In genomic region chr15:13181430-13181829, GRCm38 (mm10) we compare ENCODE assay signal across 18 mouse cellular contexts. TPM values are rescaled to one million over a fixed set of nuclear protein-coding genes. Genes with fewer than 3 reads are reported as not detected.
DNase-seq lines count a peak whose midpoint lies in the region; ATAC-seq lines count a peak whose summit lies in the region.
"Had no signal": no experiment of that assay in that cellular context is flagged by ENCODE, and none has a peak within 500 bp of the region (broad histone marks: within the 10 kb centered on the region; RNA-seq: fewer than 3 reads in every experiment).

No protein-coding gene starts in this region.

- H3K4me3 ChIP-seq in hindbrain, embryonic 11.5 days (ENCODE audit: low read depth, low read length) = no peak overlapping the region
- no peak overlapping the region for H3K4me3 ChIP-seq in hindbrain, embryonic 13.5 days
- H3K4me3 ChIP-seq in midbrain, embryonic 12.5 days = no peak overlapping the region
- H3K4me3 ChIP-seq in midbrain, embryonic 16.5 days (ENCODE audit: low read depth, low read length) = no peak overlapping the region
- H3K4me3 ChIP-seq in neural tube, embryonic 12.5 days = no peak overlapping the region
- no peak overlapping the region for H3K4me3 ChIP-seq in neural tube, embryonic 15.5 days (replicated peaks)
- H3K4me3 ChIP-seq: embryonic facial prominence, embryonic 13.5 days; embryonic facial prominence, embryonic 15.5 days; erythroblast, embryonic 14.5 days; forebrain, embryonic 10.5 days; forebrain, embryonic 12.5 days; forebrain, embryonic 15.5 days had no signal

- no peaks in the 10 kb centered on the region for H3K27me3 ChIP-seq in hindbrain, embryonic 11.5 days (ENCODE audit: control insufficient read depth, insufficient read depth, low read length)
- no peaks in the 10 kb centered on the region for H3K27me3 ChIP-seq in hindbrain, embryonic 13.5 days
- peaks cover 14% of the 10 kb centered on the region for H3K27me3 ChIP-seq in midbrain, embryonic 12.5 days
- H3K27me3 ChIP-seq in midbrain, embryonic 16.5 days (ENCODE audit: control insufficient read depth, insufficient read depth, low read depth, low read length) = no peaks in the 10 kb centered on the region
- no peaks in the 10 kb centered on the region for H3K27me3 ChIP-seq in neural tube, embryonic 12.5 days (replicated peaks)
- H3K27me3 ChIP-seq in neural tube, embryonic 15.5 days (replicated peaks) = no peaks in the 10 kb centered on the region
- H3K27me3 ChIP-seq: embryonic facial prominence, embryonic 15.5 days; forebrain, embryonic 15.5 days had no signal

- no peaks in the 10 kb centered on the region for H3K9me3 ChIP-seq in hindbrain, embryonic 11.5 days (ENCODE audit: control insufficient read depth, low read length)
- no peaks in the 10 kb centered on the region for H3K9me3 ChIP-seq in hindbrain, embryonic 13.5 days
- H3K9me3 ChIP-seq in midbrain, embryonic 12.5 days = no peaks in the 10 kb centered on the region
- no peaks in the 10 kb centered on the region for H3K9me3 ChIP-seq in midbrain, embryonic 16.5 days (replicated peaks; ENCODE audit: control insufficient read depth, low read length, poor library complexity, severe bottlenecking)
- H3K9me3 ChIP-seq in neural tube, embryonic 12.5 days = no peaks in the 10 kb centered on the region
- no peaks in the 10 kb centered on the region for H3K9me3 ChIP-seq in neural tube, embryonic 15.5 days (replicated peaks)
- H3K9me3 ChIP-seq: embryonic facial prominence, embryonic 13.5 days; embryonic facial prominence, embryonic 15.5 days; forebrain, embryonic 10.5 days; forebrain, embryonic 12.5 days; forebrain, embryonic 15.5 days had no signal

- H3K9ac ChIP-seq in hindbrain, embryonic 11.5 days (ENCODE audit: low read depth, low read length) = no peak overlapping the region
- no peak overlapping the region for H3K9ac ChIP-seq in hindbrain, embryonic 13.5 days
- no peak overlapping the region for H3K9ac ChIP-seq in midbrain, embryonic 12.5 days (replicated peaks)
- no peak overlapping the region for H3K9ac ChIP-seq in midbrain, embryonic 16.5 days (ENCODE audit: low read depth, low read length)
- no peak overlapping the region for H3K9ac ChIP-seq in neural tube, embryonic 12.5 days
- no peak overlapping the region for H3K9ac ChIP-seq in neural tube, embryonic 15.5 days (replicated peaks)
- H3K9ac ChIP-seq: embryonic facial prominence, embryonic 13.5 days; embryonic facial prominence, embryonic 15.5 days; forebrain, embryonic 12.5 days; forebrain, embryonic 15.5 days had no signal

- H3K36me3 ChIP-seq in hindbrain, embryonic 11.5 days (ENCODE audit: control insufficient read depth, insufficient read depth, low read length) = no peaks in the 10 kb centered on the region
- no peaks in the 10 kb centered on the region for H3K36me3 ChIP-seq in hindbrain, embryonic 13.5 days
- H3K36me3 ChIP-seq in midbrain, embryonic 12.5 days = no peaks in the 10 kb centered on the region
- H3K36me3 ChIP-seq in midbrain, embryonic 16.5 days (ENCODE audit: control insufficient read depth, insufficient read depth, low read length) = no peaks in the 10 kb centered on the region
- H3K36me3 ChIP-seq in neural tube, embryonic 12.5 days = no peaks in the 10 kb centered on the region
- no peaks in the 10 kb centered on the region for H3K36me3 ChIP-seq in neural tube, embryonic 15.5 days
- H3K36me3 ChIP-seq: embryonic facial prominence, embryonic 13.5 days; embryonic facial prominence, embryonic 15.5 days; forebrain, embryonic 10.5 days; forebrain, embryonic 12.5 days; forebrain, embryonic 15.5 days had no signal

- no peak overlapping the region for H3K27ac ChIP-seq in hindbrain, embryonic 11.5 days (ENCODE audit: low read depth, low read length)
- no peak overlapping the region for H3K27ac ChIP-seq in hindbrain, embryonic 13.5 days
- H3K27ac ChIP-seq in midbrain, embryonic 12.5 days (replicated peaks) = no peak overlapping the region
- H3K27ac ChIP-seq in midbrain, embryonic 16.5 days (ENCODE audit: low read length) = no peak overlapping the region
- H3K27ac ChIP-seq in neural tube, embryonic 12.5 days = no peak overlapping the region
- H3K27ac ChIP-seq in neural tube, embryonic 15.5 days (replicated peaks) = no peak overlapping the region
- H3K27ac ChIP-seq: embryonic facial prominence, embryonic 13.5 days; embryonic facial prominence, embryonic 15.5 days; forebrain, embryonic 10.5 days; forebrain, embryonic 12.5 days; forebrain, embryonic 15.5 days had no signal

- H3K4me2 ChIP-seq in hindbrain, embryonic 11.5 days (replicated peaks; ENCODE audit: low read depth, low read length) = no peak overlapping the region
- no peak overlapping the region for H3K4me2 ChIP-seq in hindbrain, embryonic 13.5 days
- no peak overlapping the region for H3K4me2 ChIP-seq in midbrain, embryonic 12.5 days (replicated peaks)
- no peak overlapping the region for H3K4me2 ChIP-seq in midbrain, embryonic 16.5 days (ENCODE audit: low read length)
- H3K4me2 ChIP-seq in neural tube, embryonic 12.5 days (replicated peaks) = no peak overlapping the region
- no peak overlapping the region for H3K4me2 ChIP-seq in neural tube, embryonic 15.5 days
- H3K4me2 ChIP-seq: embryonic facial prominence, embryonic 13.5 days; embryonic facial prominence, embryonic 15.5 days; forebrain, embryonic 12.5 days; forebrain, embryonic 15.5 days had no signal

- DNase-seq in hindbrain, embryonic 11.5 days (ENCODE audit: low spot score) = no peak
- DNase-seq: adrenal gland, adult 2 months; adrenal gland, postnatal 25 days; cerebellum, adult 11 months; cerebellum, adult 8-10 months; cerebellum, adult 9-11 months; cerebellum, postnatal 36 days had no signal

- ATAC-seq in hindbrain, embryonic 11.5 days (ENCODE audit: low FRiP score) = peak; percentile 27; the same call in 1 of the 2 replicates
- ATAC-seq in hindbrain, embryonic 13.5 days (ENCODE audit: low FRiP score) = no peak
- ATAC-seq in midbrain, embryonic 12.5 days (ENCODE audit: low FRiP score, low read depth) = peak; percentile 54; the same call in 1 of the 2 replicates
- no peak for ATAC-seq in midbrain, embryonic 16.5 days
- 0 out of 2 replicates have a peak, but pooled peaks have one; percentile 17 for ATAC-seq in neural tube, embryonic 12.5 days (ENCODE audit: low FRiP score, low read depth)
- ATAC-seq in neural tube, embryonic 15.5 days (ENCODE audit: low FRiP score) = no peak
- ATAC-seq: forebrain, embryonic 15.5 days had no signal

- H3K4me1 ChIP-seq in hindbrain, embryonic 11.5 days (replicated peaks; ENCODE audit: control insufficient read depth, insufficient read depth, low read length) = no peaks in the 10 kb centered on the region
- no peaks in the 10 kb centered on the region for H3K4me1 ChIP-seq in hindbrain, embryonic 13.5 days (replicated peaks)
- no peaks in the 10 kb centered on the region for H3K4me1 ChIP-seq in midbrain, embryonic 12.5 days
- H3K4me1 ChIP-seq in midbrain, embryonic 16.5 days (ENCODE audit: control insufficient read depth, insufficient read depth, low read length) = no peaks in the 10 kb centered on the region
- no peaks in the 10 kb centered on the region for H3K4me1 ChIP-seq in neural tube, embryonic 12.5 days
- H3K4me1 ChIP-seq in neural tube, embryonic 15.5 days = peaks cover 3% of the 10 kb centered on the region; the same call in 1 of the 2 replicates
- H3K4me1 ChIP-seq: embryonic facial prominence, embryonic 13.5 days; embryonic facial prominence, embryonic 15.5 days; forebrain, embryonic 10.5 days; forebrain, embryonic 12.5 days had no signal

- 80% methylated on average over 8 of the region's 8 CpGs for WGBS in hindbrain, embryonic 11.5 days
- WGBS in hindbrain, embryonic 13.5 days = 66% methylated on average over 8 of the region's 8 CpGs
- WGBS in midbrain, embryonic 12.5 days = 61% methylated on average over 8 of the region's 8 CpGs
- 42% methylated on average over 8 of the region's 8 CpGs for WGBS in midbrain, embryonic 16.5 days
- WGBS in neural tube, embryonic 12.5 days = 50% methylated on average over 8 of the region's 8 CpGs
- WGBS in neural tube, embryonic 15.5 days = 48% methylated on average over 8 of the region's 8 CpGs

RNA-seq across cellular contexts. Expression of gene Cdh6, which starts 8.0 kb away (rescaled TPM):
- 10.4 and 12.7 TPM in 2 replicates for polyA plus RNA-seq in hindbrain, embryonic 11.5 days (2014; fragmentation: Nextera tagmentation; extraction: Ambion mirVana)
- 13.7 and 14.4 TPM in 2 replicates for polyA plus RNA-seq in hindbrain, embryonic 13.5 days (2015; fragmentation: Nextera tagmentation; extraction: Ambion mirVana)
- polyA plus RNA-seq in midbrain, embryonic 12.5 days (2016; fragmentation: Nextera tagmentation; extraction: Ambion mirVana) = 7.0 and 9.4 TPM in 2 replicates
- polyA plus RNA-seq in midbrain, embryonic 16.5 days (2015; fragmentation: Nextera tagmentation; extraction: Ambion mirVana) = 18.8 and 19.7 TPM in 2 replicates
- polyA plus RNA-seq in neural tube, embryonic 12.5 days (2016; fragmentation: Nextera tagmentation; extraction: Ambion mirVana) = 16.6 and 17.5 TPM in 2 replicates
- polyA plus RNA-seq in neural tube, embryonic 15.5 days (2015; fragmentation: Nextera tagmentation; extraction: Ambion mirVana) = 20.3 and 22.7 TPM in 2 replicates
- polyA plus RNA-seq: erythroblast, embryonic 14.5 days had no signal

Comparison
In these comparisons a context has a peak if more than half of its experiments do, and no peak if none do; other contexts are left out.
1. ATAC-seq: peak in hindbrain, embryonic 11.5 days (single experiment), midbrain, embryonic 12.5 days (single experiment) and neural tube, embryonic 12.5 days (single experiment); none in hindbrain, embryonic 13.5 days (single experiment), midbrain, embryonic 16.5 days (single experiment) and neural tube, embryonic 15.5 days (single experiment).